Mouse (Mus musculus) neural tube, embryonic 14.5 days (tissue): ENCODE data around the gene Adgrb2. TPM values are rescaled to one million over a fixed set of nuclear protein-coding genes. Genes with fewer than 3 reads are reported as not detected.

Source experiments
- ATAC-seq: fragments of 200-750 bp; cut with Nextera tagmentation; 2 replicates; pipeline ENCODE4 v1.8.0; 2017; ENCODE audit warnings: low read depth, mild to moderate bottlenecking, moderate TSS enrichment, moderate library complexity
- H3K27ac ChIP-seq: fragments of 300-500 bp; sonication (generic); 2 replicates; pipeline ENCODE4 v1.5.1; 2014; ENCODE audit warnings: low read depth, mild to moderate bottlenecking, control low read depth, low read length, moderate library complexity, mixed read lengths
- H3K27me3 ChIP-seq: fragments of 300-500 bp; sonication (generic); 2 replicates; pipeline ENCODE4 v1.6.1; 2014; ENCODE audit warnings: low read length; ENCODE audit not compliant: control insufficient read depth, insufficient read depth
- H3K36me3 ChIP-seq: fragments of 300-500 bp; sonication (generic); 2 replicates; pipeline ENCODE4 v1.6.1; 2014; ENCODE audit warnings: low read length, mixed read lengths; ENCODE audit not compliant: control insufficient read depth, insufficient read depth
- H3K4me1 ChIP-seq: fragments of 300-500 bp; sonication (generic); 2 replicates; pipeline ENCODE4 v1.6.1; 2014; ENCODE audit warnings: low read length; ENCODE audit not compliant: control insufficient read depth, insufficient read depth
- H3K4me2 ChIP-seq: fragments of 300-500 bp; sonication (generic); 2 replicates; pipeline ENCODE4 v1.6.1; 2014; ENCODE audit warnings: mild to moderate bottlenecking, low read depth, low read length, control low read depth
- H3K4me3 ChIP-seq: fragments of 300-500 bp; sonication (generic); 2 replicates; pipeline ENCODE4 v1.5.1; 2014; ENCODE audit warnings: low read depth, low read length, control low read depth, mixed read lengths
- H3K9ac ChIP-seq: fragments of 300-500 bp; sonication (generic); replicated peaks from 2 replicates; pipeline ENCODE4 v1.6.1; 2014; ENCODE audit warnings: low read depth, mild to moderate bottlenecking, control low read depth, low read length, mixed read lengths
- H3K9me3 ChIP-seq: fragments of 300-500 bp; sonication (generic); 2 replicates; pipeline ENCODE4 v1.6.1; 2016; ENCODE audit warnings: low read length; ENCODE audit not compliant: control insufficient read depth
- WGBS: fragments of 180-500 bp; shearing (Covaris S2); extraction: QIAGEN DNeasy Blood & Tissue Kit; methylation state at CpG from one replicate; pipeline ENCODE4 v1.1.7; 2014; 5-methylcytosine and 5-hydroxymethylcytosine counted together
- polyA plus RNA-seq: library from polyadenylated mRNA; unstranded; fragments of >200 nt; fragmentation: Nextera tagmentation; extraction: Ambion mirVana; gene quantifications from 2 replicates; pipeline ENCODE4 v1.2.1, GENCODE M21; 2014

Gene Adgrb2
- polyA plus RNA-seq, 1 experiment from 2014 or later = 15.4 TPM

- peaks cover 5% of the 10 kb centered on the region; the same call in 1 of the 2 replicates for H3K27me3 ChIP-seq
- H3K27ac ChIP-seq = peak overlapping the region; percentile 78
- peaks cover 50% of the 10 kb centered on the region for H3K4me1 ChIP-seq
- H3K4me3 ChIP-seq = peak overlapping the region; percentile 78
- no peaks in the 10 kb centered on the region for H3K9me3 ChIP-seq
- H3K36me3 ChIP-seq = no peaks in the 10 kb centered on the region
- 3% methylated on average over 15 of the region's 15 CpGs for WGBS
- peak overlapping the region; percentile 91; the same call in 1 of the 2 replicates for H3K9ac ChIP-seq
- peak overlapping the region; percentile 85 for H3K4me2 ChIP-seq
- peak; percentile 47 for ATAC-seq
Observed at GRCm38 (mm10) chr4:129983764-129984420, 778 bp upstream of the Adgrb2 start.

GRCm38 (mm10) chr4:129985161-129985670 is 546 bp downstream of the Adgrb2 start:
- Histone ChIP-seq H3K9me3 (no peaks in the 10 kb centered on the region), H3K27ac (peak overlapping the region; percentile 78), H3K4me3 (peak overlapping the region; percentile 78), H3K9ac (peak overlapping the region; percentile 91), H3K4me1 (peaks cover 53% of the 10 kb centered on the region), H3K36me3 (no peaks in the 10 kb centered on the region), H3K4me2 (peak overlapping the region; percentile 85), H3K27me3 (peaks cover 5% of the 10 kb centered on the region; the same call in 1 of the 2 replicates)
- under 1% methylated on average over 36 of the region's 48 CpGs for WGBS
- ATAC-seq = no peak

- Histone ChIP-seq H3K36me3 (no peaks in the 10 kb centered on the region), H3K4me1 (peaks cover 53% of the 10 kb centered on the region), H3K9ac (peak overlapping the region; percentile 91), H3K27me3 (peaks cover 5% of the 10 kb centered on the region; the same call in 1 of the 2 replicates), H3K4me2 (peak overlapping the region; percentile 85), H3K9me3 (no peaks in the 10 kb centered on the region), H3K27ac (peak overlapping the region; percentile 78), H3K4me3 (peak overlapping the region; percentile 78)
- WGBS = under 1% methylated on average over 47 of the region's 58 CpGs
- peak; percentile 29; the same call in 1 of the 2 replicates for ATAC-seq
Observed at GRCm38 (mm10) chr4:129985671-129986441, 1.2 kb downstream of the Adgrb2 start.

- ATAC-seq = no peak
Observed at GRCm38 (mm10) chr4:129987825-129988504, 3.3 kb downstream of the Adgrb2 start.

GRCm38 (mm10) chr4:129989925-129990324 is 5.3 kb downstream of the Adgrb2 start:
- Histone ChIP-seq H3K4me3 (no peak overlapping the region), H3K9ac (no peak overlapping the region), H3K27ac (no peak overlapping the region), H3K27me3 (peaks cover 3% of the 10 kb centered on the region; the same call in 1 of the 2 replicates), H3K36me3 (no peaks in the 10 kb centered on the region), H3K9me3 (no peaks in the 10 kb centered on the region), H3K4me1 (peaks cover 33% of the 10 kb centered on the region), H3K4me2 (no peak overlapping the region)
- no peak for ATAC-seq
- 64% methylated on average over 4 of the region's 4 CpGs for WGBS

More at GRCm38 (mm10) chr4:129987825-129988504, 3.3 kb downstream of the Adgrb2 start:
- WGBS = 1% methylated on average over 44 of the region's 53 CpGs
- no peaks in the 10 kb centered on the region for H3K36me3 ChIP-seq
- no peak overlapping the region for H3K27ac ChIP-seq
- H3K4me1 ChIP-seq = peaks cover 38% of the 10 kb centered on the region
- peaks cover 3% of the 10 kb centered on the region; the same call in 1 of the 2 replicates for H3K27me3 ChIP-seq
- peak overlapping the region; percentile 55 for H3K9ac ChIP-seq
- peak overlapping the region; percentile 85 for H3K4me2 ChIP-seq
- no peaks in the 10 kb centered on the region for H3K9me3 ChIP-seq
- peak overlapping the region; percentile 43 for H3K4me3 ChIP-seq

- Histone ChIP-seq H3K9me3 (no peaks in the 10 kb centered on the region), H3K4me1 (peaks cover 23% of the 10 kb centered on the region), H3K4me2 (no peak overlapping the region), H3K36me3 (no peaks in the 10 kb centered on the region), H3K27me3 (no peaks in the 10 kb centered on the region), H3K27ac (no peak overlapping the region), H3K4me3 (no peak overlapping the region), H3K9ac (no peak overlapping the region)
- WGBS = 76% methylated on average over 16 of the region's 16 CpGs
- no peak for ATAC-seq
Observed at GRCm38 (mm10) chr4:129992720-129993119, 8.1 kb downstream of the Adgrb2 start.

GRCm38 (mm10) chr4:129993213-129993612 is 8.5 kb downstream of the Adgrb2 start:
- H3K4me3 ChIP-seq = no peak overlapping the region
- no peaks in the 10 kb centered on the region for H3K27me3 ChIP-seq
- no peak overlapping the region for H3K27ac ChIP-seq
- WGBS = 87% methylated on average over 5 of the region's 5 CpGs
- H3K4me2 ChIP-seq = no peak overlapping the region
- H3K9ac ChIP-seq = no peak overlapping the region
- no peaks in the 10 kb centered on the region for H3K9me3 ChIP-seq
- ATAC-seq = no peak
- H3K36me3 ChIP-seq = no peaks in the 10 kb centered on the region
- H3K4me1 ChIP-seq = peaks cover 18% of the 10 kb centered on the region

- Histone ChIP-seq H3K4me2 (no peak overlapping the region), H3K9me3 (no peaks in the 10 kb centered on the region), H3K9ac (no peak overlapping the region), H3K4me3 (no peak overlapping the region), H3K36me3 (no peaks in the 10 kb centered on the region), H3K27ac (peak overlapping the region; percentile 69), H3K4me1 (peaks cover 12% of the 10 kb centered on the region; the same call in 1 of the 2 replicates), H3K27me3 (no peaks in the 10 kb centered on the region)
- WGBS = 50% methylated on average over 16 of the region's 16 CpGs
- peak; percentile 42; the same call in 1 of the 2 replicates for ATAC-seq
Observed at GRCm38 (mm10) chr4:129993944-129994695, 9.4 kb downstream of the Adgrb2 start.
